Mouse (Mus musculus): Measurements from ENCODE around the gene Lhpp. TPM values are rescaled to one million over a fixed set of nuclear protein-coding genes. Genes with fewer than 3 reads are reported as not detected.

Lhpp gene
- polyA plus RNA-seq, 1 experiment from 2014 or later, result 38.3 TPM

GRCm38 (mm10) chr7:132675922-132676321 lies 65.5 kb downstream of the Lhpp start:
- no peak for ATAC-seq (replicated peaks)
- 86% methylated on average over 2 of the region's 2 CpGs for WGBS
- Histone ChIP-seq H3K4me2 (no peak overlapping the region), H3K27me3 (replicated peaks) (no peaks in the 10 kb centered on the region), H3K4me1 (no peaks in the 10 kb centered on the region), H3K36me3 (replicated peaks) (no peaks in the 10 kb centered on the region), H3K9me3 (no peaks in the 10 kb centered on the region), H3K9ac (no peak overlapping the region), H3K4me3 (no peak overlapping the region), H3K27ac (no peak overlapping the region)

DNA sequence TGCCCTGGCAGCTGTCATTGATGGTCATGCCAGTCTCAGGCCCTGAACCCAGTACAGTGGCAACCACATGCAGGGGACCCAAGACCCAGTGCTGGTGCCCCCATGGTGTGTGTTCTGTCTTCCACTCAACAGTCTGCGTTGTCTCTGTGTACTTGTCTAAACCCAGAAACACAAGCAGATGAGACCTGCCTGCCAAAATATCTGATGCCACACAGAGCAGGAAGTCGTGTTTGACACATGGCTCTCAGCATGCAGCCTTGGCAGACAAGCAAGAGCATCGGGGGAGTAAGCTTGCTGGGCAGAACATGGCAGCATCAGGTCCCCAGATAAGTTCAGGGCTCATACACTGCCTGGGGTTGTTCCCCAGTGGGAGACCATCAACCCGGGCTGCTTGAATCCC lies 68.7 kb downstream of the Lhpp start:
- no peak overlapping the region for H3K9ac ChIP-seq
- no peaks in the 10 kb centered on the region for H3K4me1 ChIP-seq
- no peak overlapping the region for H3K4me2 ChIP-seq
- H3K27me3 ChIP-seq (replicated peaks), result no peaks in the 10 kb centered on the region
- H3K36me3 ChIP-seq (replicated peaks), result no peaks in the 10 kb centered on the region
- H3K27ac ChIP-seq, result no peak overlapping the region
- H3K9me3 ChIP-seq, result no peaks in the 10 kb centered on the region
- no peak overlapping the region for H3K4me3 ChIP-seq
- 55% methylated on average over 4 of the region's 4 CpGs for whole genome bisulfite sequencing
- no peak for ATAC-seq (replicated peaks)

GRCm38 (mm10) chr7:132679549-132679948 lies 69.1 kb downstream of the Lhpp start:
- no peak overlapping the region for H3K4me3 ChIP-seq
- WGBS, result 84% methylated on average over 6 of the region's 6 CpGs
- no peaks in the 10 kb centered on the region for H3K36me3 ChIP-seq (replicated peaks)
- H3K9me3 ChIP-seq, result no peaks in the 10 kb centered on the region
- no peak for ATAC-seq (replicated peaks)
- H3K4me1 ChIP-seq, result no peaks in the 10 kb centered on the region
- H3K9ac ChIP-seq, result no peak overlapping the region
- H3K4me2 ChIP-seq, result no peak overlapping the region
- no peaks in the 10 kb centered on the region for H3K27me3 ChIP-seq (replicated peaks)
- no peak overlapping the region for H3K27ac ChIP-seq

DNA sequence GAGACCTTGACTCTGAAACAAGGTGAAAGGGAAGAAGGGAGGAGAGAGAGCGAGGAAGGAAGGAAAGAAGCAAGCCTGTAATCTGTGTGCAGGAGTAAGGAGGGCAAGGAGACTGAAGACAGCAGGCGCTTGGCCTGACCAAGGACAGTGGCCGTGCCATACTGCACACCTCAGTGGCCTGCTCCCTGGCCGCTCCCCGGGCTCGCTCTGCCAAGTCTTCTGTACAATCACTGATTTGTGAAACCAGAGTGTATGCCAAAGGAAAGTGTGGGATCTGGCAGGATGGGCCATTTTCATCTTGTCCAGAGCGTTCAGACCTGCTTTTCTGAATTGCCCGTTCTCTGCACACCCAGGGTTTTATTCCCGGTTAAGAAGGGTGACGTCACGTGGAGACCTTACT lies 70.9 kb downstream of the Lhpp start:
- ATAC-seq (replicated peaks), result no peak
- Histone ChIP-seq H3K27ac (no peak overlapping the region), H3K4me3 (no peak overlapping the region), H3K4me1 (no peaks in the 10 kb centered on the region), H3K9me3 (no peaks in the 10 kb centered on the region), H3K4me2 (no peak overlapping the region), H3K36me3 (replicated peaks) (no peaks in the 10 kb centered on the region), H3K9ac (no peak overlapping the region), H3K27me3 (replicated peaks) (no peaks in the 10 kb centered on the region)
- 85% methylated on average over 11 of the region's 11 CpGs for WGBS

- 94% methylated on average over 1 of the region's 1 CpGs for WGBS
Measured at GRCm38 (mm10) chr7:132681831-132682230, 71.4 kb downstream of the Lhpp start.

DNA sequence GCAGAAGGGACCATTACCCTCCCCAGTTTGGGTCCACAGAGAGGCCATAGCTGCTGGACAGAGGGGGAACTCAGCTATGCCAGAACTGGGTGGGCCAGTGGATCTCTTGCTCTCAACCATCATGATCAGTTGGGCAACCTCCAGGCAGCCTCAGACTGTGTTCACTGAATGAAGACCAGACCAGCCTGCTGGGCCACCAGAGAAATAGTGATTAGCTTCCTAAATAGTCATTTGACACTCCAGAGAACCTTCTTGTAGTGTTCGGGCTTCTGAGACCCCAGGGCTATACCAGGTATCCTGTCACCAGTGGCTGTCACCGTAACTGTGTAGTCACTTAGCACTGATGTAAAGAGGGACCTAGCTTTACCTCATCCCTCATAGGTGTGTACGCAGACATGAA lies 71.9 kb downstream of the Lhpp start:
- no peaks in the 10 kb centered on the region for H3K27me3 ChIP-seq (replicated peaks)
- no peaks in the 10 kb centered on the region for H3K36me3 ChIP-seq (replicated peaks)
- 94% methylated on average over 3 of the region's 3 CpGs for WGBS
- ATAC-seq (replicated peaks), result no peak
- H3K4me3 ChIP-seq, result no peak overlapping the region
- no peak overlapping the region for H3K4me2 ChIP-seq
- H3K9ac ChIP-seq, result no peak overlapping the region
- H3K27ac ChIP-seq, result no peak overlapping the region
- no peaks in the 10 kb centered on the region for H3K9me3 ChIP-seq
- no peaks in the 10 kb centered on the region for H3K4me1 ChIP-seq

More at GRCm38 (mm10) chr7:132681831-132682230, 71.4 kb downstream of the Lhpp start:
- no peaks in the 10 kb centered on the region for H3K9me3 ChIP-seq
- no peak for ATAC-seq (replicated peaks)
- H3K4me3 ChIP-seq, result no peak overlapping the region
- no peak overlapping the region for H3K4me2 ChIP-seq
- H3K9ac ChIP-seq, result no peak overlapping the region
- no peaks in the 10 kb centered on the region for H3K36me3 ChIP-seq (replicated peaks)
- no peak overlapping the region for H3K27ac ChIP-seq
- H3K27me3 ChIP-seq (replicated peaks), result no peaks in the 10 kb centered on the region
- no peaks in the 10 kb centered on the region for H3K4me1 ChIP-seq

DNA sequence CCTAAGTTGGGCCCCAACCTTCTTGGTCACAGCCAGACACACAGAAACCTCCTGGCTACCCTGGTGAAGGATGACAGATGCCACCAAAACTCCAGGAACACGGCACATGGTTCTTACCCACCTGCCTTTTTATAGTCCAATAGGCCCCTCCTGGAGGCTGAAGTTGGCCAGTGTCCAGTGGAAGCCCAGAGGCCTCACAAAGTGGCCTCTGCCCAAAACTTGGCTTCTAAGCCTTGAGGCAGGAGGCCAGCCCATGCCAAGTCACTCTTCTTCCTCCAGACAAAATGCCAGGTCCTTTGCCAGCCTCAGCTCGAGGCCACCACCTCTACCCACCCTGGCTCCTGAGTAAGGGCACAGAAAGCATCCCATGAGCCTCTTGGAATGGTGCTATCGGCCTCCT lies 72.5 kb downstream of the Lhpp start:
- H3K36me3 ChIP-seq (replicated peaks), result no peaks in the 10 kb centered on the region
- no peak overlapping the region for H3K4me3 ChIP-seq
- H3K4me1 ChIP-seq, result no peaks in the 10 kb centered on the region
- H3K4me2 ChIP-seq, result no peak overlapping the region
- no peak overlapping the region for H3K27ac ChIP-seq
- no peak for ATAC-seq (replicated peaks)
- H3K9me3 ChIP-seq, result no peaks in the 10 kb centered on the region
- H3K27me3 ChIP-seq (replicated peaks), result no peaks in the 10 kb centered on the region
- no peak overlapping the region for H3K9ac ChIP-seq
- 79% methylated on average over 3 of the region's 3 CpGs for WGBS

GRCm38 (mm10) chr7:132683923-132684322 lies 73.5 kb downstream of the Lhpp start:
- Histone ChIP-seq H3K4me2 (no peak overlapping the region), H3K9ac (no peak overlapping the region), H3K4me3 (no peak overlapping the region), H3K27ac (no peak overlapping the region), H3K27me3 (replicated peaks) (no peaks in the 10 kb centered on the region), H3K36me3 (replicated peaks) (no peaks in the 10 kb centered on the region), H3K9me3 (no peaks in the 10 kb centered on the region), H3K4me1 (no peaks in the 10 kb centered on the region)
- no peak for ATAC-seq (replicated peaks)
- WGBS, result 92% methylated on average over 4 of the region's 4 CpGs

DNA sequence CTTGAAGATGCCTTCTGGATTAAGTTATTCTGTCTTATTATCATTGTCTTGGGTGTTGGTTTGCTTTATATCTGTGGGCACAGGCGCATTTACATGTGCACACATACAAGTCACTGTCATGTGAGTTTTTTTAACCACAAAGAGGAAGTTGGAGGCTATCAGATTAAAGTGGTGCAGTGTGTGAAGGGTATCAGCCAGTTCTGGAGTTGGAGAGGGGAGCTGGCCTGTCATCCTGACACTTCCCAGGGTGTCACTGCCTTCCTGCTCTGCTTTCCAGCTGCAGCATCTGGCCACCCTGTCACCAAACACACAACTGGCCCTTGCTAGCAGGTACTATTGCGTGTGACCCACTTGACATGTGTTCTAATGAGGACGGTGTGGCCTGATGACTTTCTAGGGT lies 76.1 kb downstream of the Lhpp start:
- H3K9me3 ChIP-seq, result no peaks in the 10 kb centered on the region
- no peak overlapping the region for H3K27ac ChIP-seq
- no peak overlapping the region for H3K4me3 ChIP-seq
- H3K4me1 ChIP-seq, result no peaks in the 10 kb centered on the region
- ATAC-seq (replicated peaks), result no peak
- H3K9ac ChIP-seq, result no peak overlapping the region
- no peak overlapping the region for H3K4me2 ChIP-seq
- WGBS, result 90% methylated on average over 3 of the region's 3 CpGs
- H3K27me3 ChIP-seq (replicated peaks), result no peaks in the 10 kb centered on the region
- H3K36me3 ChIP-seq (replicated peaks), result no peaks in the 10 kb centered on the region

- H3K27me3 ChIP-seq (replicated peaks), result no peaks in the 10 kb centered on the region
- no peaks in the 10 kb centered on the region for H3K4me1 ChIP-seq
- no peak overlapping the region for H3K4me2 ChIP-seq
- no peaks in the 10 kb centered on the region for H3K9me3 ChIP-seq
- no peak overlapping the region for H3K27ac ChIP-seq
- H3K36me3 ChIP-seq (replicated peaks), result no peaks in the 10 kb centered on the region
- ATAC-seq (replicated peaks), result no peak
- no peak overlapping the region for H3K4me3 ChIP-seq
- WGBS, result 66% methylated on average over 2 of the region's 2 CpGs
- H3K9ac ChIP-seq, result no peak overlapping the region
Measured at GRCm38 (mm10) chr7:132687897-132688296, 77.5 kb downstream of the Lhpp start.

DNA sequence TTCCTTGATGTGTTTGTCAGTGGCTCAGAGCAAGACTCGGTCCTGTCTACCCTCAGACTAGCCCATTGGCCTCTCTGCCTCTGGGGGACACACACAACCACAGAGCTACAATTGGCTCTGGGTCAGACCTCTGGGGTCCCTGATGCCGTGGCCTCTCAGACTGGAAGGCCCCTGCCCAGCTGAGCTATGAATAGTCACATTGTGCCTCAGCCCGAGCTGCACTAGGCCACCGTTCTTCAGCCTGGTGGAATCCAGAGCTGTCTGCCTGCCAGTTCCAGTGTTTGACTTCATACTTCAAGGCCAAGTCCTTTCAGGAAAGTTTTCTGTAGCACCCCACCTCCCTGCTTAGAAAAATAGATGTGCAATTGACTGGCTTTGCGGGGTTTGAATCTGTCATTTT lies 78.3 kb downstream of the Lhpp start:
- no peak for ATAC-seq (replicated peaks)
- Histone ChIP-seq H3K36me3 (replicated peaks) (no peaks in the 10 kb centered on the region), H3K27ac (no peak overlapping the region), H3K9ac (no peak overlapping the region), H3K4me2 (no peak overlapping the region), H3K4me1 (no peaks in the 10 kb centered on the region), H3K4me3 (no peak overlapping the region), H3K9me3 (no peaks in the 10 kb centered on the region), H3K27me3 (replicated peaks) (no peaks in the 10 kb centered on the region)
- 57% methylated on average over 5 of the region's 5 CpGs for WGBS

GRCm38 (mm10) chr7:132689722-132690121 lies 79.3 kb downstream of the Lhpp start:
- no peaks in the 10 kb centered on the region for H3K36me3 ChIP-seq (replicated peaks)
- no peaks in the 10 kb centered on the region for H3K27me3 ChIP-seq (replicated peaks)
- no peak overlapping the region for H3K9ac ChIP-seq
- ATAC-seq (replicated peaks), result no peak
- H3K4me2 ChIP-seq, result no peak overlapping the region
- no peak overlapping the region for H3K27ac ChIP-seq
- H3K4me1 ChIP-seq, result no peaks in the 10 kb centered on the region
- no peak overlapping the region for H3K4me3 ChIP-seq
- 78% methylated on average over 5 of the region's 5 CpGs for WGBS
- H3K9me3 ChIP-seq, result no peaks in the 10 kb centered on the region

DNA sequence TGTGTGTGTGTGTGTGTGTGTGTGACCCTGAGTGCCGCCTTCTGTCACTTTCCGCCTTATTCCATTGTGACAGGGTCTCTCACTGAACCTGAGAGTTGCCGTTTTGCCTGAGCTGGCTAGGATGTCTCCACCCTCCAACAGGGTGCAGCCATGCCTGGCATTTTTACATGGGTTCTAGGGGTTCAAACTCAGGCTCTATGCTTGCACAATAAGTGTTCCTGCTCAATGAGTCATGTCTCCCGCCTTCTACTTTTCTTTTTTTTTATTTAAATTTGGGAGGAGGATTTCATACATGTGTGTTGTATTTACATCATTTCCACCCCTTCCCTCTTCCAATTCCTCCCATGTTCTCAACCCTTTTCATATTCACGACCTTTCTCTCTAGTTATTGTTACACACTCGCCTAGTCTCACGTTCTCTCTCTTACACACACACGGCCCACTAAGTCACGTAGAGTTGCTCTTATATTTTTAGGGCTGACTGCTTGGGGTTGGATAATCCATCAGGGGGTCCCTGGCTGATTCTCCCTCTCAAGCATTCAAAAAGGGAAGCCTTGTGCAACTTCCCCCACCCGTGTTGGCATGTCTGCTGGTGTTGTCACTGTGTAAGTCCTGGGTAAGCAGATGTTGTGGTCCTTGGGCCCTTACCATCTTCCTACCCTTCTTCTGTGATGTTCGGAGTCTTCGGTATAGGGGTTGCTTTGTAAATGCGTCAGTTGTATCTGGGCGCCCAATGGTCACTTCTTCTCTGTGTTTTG lies 80.5 kb downstream of the Lhpp start:
- WGBS, result 87% methylated on average over 14 of the region's 14 CpGs

More for the DNA sequence above, 80.5 kb downstream of the Lhpp start:
- no peak for ATAC-seq (replicated peaks)
- Histone ChIP-seq H3K4me3 (no peak overlapping the region), H3K4me2 (no peak overlapping the region), H3K9me3 (no peaks in the 10 kb centered on the region), H3K36me3 (replicated peaks) (no peaks in the 10 kb centered on the region), H3K27me3 (replicated peaks) (no peaks in the 10 kb centered on the region), H3K4me1 (no peaks in the 10 kb centered on the region), H3K9ac (no peak overlapping the region), H3K27ac (no peak overlapping the region)
